Mouse (Mus musculus) cerebellum, adult (tissue): ENCODE measurements around the gene Stard3nl.
"Not testable (repeated sequence)": the region's sequence is repeated elsewhere in the genome, so short reads cannot be mapped to it uniquely, and the experiment has no call there.

Experiments
- ATAC-seq: cut with Nextera tagmentation; 2 replicates; pipeline ENCODE4 v1.9.2; 2017; ENCODE audit warnings: mild to moderate bottlenecking, moderate library complexity, mixed read lengths; ENCODE audit not compliant: insufficient number of reproducible peaks, low FRiP score, low TSS enrichment

Stard3nl gene

DNA sequence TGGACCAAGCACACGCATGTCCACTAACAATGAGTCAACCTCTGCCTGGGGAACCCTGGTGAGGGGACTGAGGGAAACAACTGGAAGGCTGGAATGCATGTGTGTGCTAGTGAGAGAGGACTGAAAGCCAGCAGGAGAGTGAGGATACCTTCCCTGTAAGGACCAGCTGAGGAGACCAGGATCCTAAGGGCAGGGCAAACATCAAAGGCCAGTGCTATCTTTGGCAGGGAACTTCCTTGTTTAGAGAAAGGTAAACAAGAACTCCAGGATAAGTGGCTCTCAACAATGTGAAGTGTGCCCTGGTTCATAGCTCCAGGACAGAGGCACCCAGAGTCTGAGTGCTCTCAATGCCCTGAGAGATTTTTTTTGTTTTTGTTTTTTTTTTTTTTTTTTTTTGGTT is 6.2 kb downstream of the Stard3nl start:
- ATAC-seq, result no peak

DNA sequence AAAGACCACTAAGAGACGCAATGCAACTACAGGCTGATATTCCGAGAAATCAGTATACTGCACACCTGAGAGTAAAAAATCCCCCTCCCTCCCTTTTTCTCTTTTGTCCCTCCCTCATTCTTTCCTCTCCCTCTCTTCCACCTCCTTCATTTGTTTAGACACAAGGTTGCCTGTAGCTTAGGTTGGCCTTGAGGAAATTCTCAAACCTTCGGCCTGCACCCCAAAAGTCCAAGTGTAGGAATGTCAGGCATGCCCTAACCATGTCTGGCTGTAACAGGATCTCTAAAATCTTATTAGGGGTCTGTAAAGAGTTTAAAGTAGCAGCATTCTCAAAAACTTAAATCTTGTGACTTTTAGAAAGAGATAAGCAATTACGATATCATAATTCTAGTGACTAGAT is 10.4 kb downstream of the Stard3nl start:
- ATAC-seq, result no peak

DNA sequence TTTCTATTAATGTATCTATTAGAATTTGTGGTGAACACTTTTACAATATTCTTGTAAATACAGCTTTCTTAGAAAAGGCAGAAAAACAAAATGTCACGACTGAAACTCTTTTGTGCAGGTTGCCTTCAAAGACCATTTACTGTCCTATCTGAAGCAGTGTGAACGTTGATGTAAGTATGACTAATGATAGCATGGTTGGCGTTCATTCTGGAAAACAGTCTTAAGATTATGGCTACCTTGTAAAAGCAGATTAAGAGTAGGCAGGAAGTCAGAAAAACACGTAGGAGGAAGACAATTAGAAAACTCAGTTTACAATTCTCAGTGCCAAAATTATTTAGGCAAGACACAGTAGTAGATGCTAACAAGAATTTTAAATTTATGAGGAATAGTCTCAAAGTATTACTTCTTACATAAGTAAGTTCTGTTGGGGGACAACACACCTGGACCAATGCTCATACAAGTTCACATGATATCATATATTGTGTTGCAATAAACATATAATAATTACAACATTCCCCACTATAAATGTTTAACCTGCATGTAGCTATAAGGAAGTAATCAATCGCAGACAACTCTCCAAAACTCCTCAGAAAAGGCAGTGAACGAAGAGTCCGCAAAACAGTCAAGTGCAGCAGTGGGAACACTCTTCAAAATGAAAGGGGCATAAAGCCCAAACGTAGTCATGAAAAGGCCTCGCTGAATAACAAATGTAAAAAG is 14.3 kb downstream of the Stard3nl start:
- ATAC-seq, result no peak

DNA sequence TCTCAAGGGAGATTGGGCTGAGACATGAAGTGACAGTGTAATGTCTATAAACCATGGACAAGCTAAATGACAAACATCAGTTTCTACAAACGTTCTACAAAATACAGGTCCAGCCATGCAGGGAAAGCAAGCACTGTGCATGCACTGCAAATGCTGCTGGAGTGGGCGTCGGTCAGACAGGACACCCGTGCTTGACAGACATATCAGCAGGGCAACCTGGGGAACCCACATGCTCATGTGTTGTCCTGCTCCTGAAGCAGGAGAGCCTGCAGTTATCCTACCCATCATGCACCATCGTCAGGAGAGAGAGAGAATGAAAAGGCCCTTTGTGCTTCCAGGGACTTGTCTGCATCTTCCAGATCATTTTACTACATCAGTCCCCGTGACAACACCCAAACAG is 16.3 kb downstream of the Stard3nl start:
- no peak for ATAC-seq

DNA sequence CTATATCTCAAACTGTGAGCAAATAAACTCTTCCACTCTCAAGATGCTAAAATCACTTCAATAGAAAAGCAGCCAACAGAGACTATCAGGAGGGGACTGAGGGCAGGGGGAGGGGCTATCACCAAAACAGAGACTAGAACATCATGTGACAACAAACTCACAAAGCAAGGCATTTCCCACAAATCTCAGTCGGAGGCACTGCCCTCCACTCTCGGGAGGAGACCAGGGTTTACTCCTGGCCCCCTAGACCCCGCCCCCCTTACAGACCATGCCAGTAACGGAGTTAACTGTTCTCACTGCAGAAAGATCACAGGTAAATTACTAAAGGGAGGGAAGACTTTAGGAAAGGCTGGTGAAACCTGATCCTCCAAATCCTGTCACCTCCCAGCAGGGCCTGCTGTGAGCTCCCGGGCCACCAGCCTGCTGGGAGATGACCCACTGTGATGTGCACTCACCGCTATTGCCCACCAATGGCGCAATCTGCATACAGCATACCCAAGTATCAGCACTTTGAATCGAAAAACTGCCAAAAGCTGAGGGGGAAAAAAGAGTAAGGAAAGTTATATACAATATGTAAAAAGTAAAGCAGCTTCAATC is 23.4 kb downstream of the Stard3nl start:
- ATAC-seq, result no peak

DNA sequence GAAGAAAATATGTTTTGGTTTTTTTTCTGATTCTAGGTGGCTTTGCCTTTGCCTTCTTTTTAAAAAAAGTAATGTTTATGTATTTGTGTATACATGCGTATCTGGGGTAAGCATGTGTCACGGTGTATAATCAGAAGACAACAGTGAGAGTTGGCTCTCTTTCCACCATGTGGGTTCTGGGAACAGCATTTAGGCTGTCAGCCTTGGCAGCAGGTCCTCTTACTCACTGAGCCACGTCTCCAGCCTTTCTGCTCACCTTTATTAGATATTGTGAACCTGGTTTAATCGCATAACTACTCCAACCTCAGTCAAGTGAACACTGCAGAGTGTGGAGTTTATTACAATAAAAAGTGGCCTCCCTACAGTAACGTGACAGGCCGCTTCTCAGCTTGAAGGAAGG is 26.8 kb downstream of the Stard3nl start:
- ATAC-seq, result peak; percentile 32

DNA sequence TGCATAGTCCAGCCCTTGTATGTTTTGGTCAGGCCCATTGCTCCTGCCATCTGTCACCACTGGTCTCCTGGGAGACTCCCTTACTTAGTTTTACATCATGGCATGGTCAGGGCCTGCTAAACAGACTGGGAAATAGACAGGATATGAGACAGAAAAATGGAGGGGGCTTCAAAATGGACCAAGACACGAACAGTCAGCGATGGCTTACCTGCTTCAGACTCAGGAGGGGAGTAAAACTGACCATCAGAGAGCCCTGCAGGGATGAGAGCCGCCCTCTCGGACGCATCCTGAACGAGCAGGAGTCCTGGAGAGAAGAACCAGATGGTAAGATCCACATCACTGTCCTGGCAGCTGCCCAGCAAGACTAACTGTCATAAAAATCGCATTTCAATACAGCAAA is 28.1 kb downstream of the Stard3nl start:
- peak; percentile 34; the same call in 1 of the 2 replicates for ATAC-seq

DNA sequence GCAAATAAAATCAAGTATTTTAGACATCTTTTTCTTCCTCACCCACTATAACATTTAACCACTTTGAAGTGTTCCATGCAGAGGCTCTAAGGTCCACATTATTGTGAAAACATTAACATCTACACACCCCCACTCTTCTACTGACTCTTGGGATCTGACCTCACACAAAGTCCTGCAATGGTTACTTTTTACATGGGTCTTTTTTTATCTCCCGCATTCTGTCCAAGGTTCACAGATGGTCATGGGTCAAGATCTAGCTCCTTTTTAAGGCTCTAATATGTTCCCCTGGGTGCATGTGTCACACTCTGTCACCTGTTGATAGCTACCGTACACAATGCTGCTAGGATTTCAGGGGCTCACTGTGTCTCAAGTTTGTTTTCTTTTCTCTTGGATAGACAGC is 28.7 kb downstream of the Stard3nl start:
- no peak for ATAC-seq

DNA sequence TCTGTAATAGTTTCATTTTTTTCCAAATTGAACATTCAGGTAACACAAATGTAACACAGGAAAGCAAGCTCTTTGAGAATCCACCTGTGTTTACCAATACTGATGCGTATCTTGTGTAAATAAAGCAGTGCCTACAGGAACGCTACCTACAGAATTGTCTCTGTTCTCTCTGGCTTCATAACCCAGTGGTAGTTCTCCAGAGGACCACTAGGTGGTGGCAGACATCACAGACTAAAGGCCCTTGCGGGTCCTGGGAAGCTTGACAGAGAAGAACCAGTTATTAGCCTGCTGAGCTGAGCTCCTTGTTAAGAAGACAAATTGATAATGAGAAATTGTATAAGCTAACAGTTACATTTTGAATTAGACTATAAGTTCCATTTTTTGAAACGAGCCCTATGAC is 30.0 kb downstream of the Stard3nl start:
- peak; percentile 52 for ATAC-seq

DNA sequence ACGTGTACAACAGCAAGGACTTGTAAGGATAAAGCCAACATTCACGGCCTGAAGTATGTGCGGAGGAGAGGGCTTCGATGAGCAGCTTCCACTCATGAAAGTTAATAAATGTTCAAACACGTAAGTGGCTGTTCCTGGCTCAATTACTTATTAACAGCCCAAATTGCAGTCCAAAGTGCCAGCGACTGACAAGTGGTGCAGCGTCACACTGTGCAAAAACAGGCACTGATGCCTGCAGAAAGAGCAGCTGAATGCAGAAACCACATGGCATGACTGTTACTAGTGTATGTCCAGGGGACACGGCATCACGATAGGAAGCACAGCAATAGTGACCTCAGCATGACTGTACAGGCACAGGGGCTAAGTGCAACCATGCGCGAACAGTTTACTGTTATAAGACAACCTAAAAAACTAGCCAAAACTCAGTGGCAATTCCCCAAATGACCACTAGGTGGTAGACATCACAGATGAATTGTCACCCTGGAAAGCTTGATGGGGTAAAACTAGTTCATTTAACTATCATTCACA is 31.3 kb downstream of the Stard3nl start:
- no peak for ATAC-seq

DNA sequence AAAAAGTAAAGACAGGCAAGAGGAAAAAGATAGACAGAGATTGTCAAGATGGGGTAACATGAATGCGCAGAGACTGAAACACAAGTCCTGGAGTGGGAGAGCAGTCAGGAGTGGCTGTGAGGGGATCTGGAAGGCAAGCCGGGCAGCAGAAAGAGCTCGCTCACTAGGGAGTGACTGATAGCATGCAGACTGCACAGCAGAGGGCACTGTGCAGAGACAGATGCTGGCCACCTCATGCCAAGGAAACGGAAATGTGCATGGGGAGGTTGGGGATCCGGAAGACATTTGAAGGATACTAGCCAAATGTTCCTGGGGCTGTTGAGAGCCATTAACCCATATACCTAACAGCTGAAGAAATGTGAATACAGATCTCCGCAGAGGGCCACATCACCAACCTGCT is 33.2 kb downstream of the Stard3nl start:
- ATAC-seq, result peak; percentile 63; the same call in 1 of the 2 replicates

DNA sequence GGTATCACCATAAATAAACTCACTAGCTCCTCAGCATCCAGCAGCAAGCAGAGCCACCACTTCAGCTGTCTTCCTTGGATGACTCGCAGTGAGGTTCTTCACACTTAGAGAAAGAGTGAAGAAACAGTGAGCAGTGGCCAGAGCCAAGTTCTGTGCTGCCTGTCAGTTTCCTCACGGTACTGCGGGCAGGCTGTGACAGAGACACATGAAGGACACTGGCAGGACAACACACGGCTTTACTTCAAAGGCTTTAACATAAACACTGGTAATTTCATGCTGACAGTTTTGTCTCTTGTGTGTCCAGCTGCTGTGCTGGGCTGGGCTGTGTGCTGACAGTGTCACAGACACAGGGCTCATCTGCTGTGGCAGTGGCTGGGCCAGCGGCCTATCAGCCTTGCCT is 37.6 kb downstream of the Stard3nl start:
- no peak for ATAC-seq

DNA sequence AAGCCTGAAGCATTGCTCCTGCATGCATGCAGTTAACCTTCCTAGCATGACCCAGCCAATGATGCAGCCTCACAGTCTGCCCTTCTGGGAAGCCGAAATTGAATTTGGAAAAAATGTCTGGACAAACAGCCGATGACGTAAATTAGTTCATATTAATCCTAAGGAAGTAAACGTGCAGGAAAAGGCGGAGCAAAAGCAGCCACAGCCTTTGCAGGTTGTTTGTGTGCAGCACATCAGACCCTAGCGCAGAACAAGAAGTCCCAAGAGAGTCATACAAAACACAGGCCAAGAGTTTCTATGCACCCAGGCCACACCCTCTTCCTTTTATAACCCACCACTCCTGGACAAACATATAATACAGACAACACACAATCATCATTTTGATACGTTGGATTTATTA is 38.3 kb downstream of the Stard3nl start:
- no peak for ATAC-seq

DNA sequence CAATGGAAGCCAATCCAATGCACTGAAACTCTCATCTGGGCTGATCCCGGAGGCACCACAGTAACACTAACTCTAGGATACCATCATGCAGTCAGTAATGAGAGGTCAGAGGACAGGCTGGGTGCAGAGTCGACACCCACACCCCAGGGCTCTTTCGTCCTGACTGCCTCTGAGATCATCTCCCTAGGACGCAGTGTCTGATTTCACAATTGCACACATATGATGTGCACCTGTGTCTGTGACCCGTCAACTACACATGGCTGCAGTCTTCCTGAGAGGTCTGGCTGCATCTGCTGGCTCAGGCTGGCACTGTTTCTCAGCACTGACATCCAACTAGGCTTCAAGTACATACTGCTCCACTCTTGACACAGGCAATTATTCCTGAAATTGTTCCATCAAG is 38.9 kb downstream of the Stard3nl start:
- no peak for ATAC-seq

DNA sequence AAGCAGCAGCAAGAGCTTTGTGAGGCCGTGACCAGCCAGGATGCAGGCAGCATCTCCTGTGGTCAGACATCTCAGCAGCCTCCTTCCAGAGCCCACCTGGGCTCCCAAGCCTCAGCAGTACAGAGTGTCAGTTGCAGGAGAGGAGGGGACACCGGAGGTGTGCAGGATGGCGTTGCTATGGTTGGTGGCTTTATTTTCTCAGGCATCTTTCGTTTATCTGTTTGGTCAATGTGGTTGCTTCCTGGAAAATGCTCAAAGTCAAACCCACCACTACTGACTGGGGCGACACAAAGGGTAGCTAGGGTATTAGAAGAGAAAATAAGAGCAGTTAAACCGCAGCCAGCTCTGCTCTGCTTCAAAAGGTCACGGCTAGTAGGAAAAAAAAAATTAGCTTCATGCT is 39.5 kb downstream of the Stard3nl start:
- no peak for ATAC-seq

DNA sequence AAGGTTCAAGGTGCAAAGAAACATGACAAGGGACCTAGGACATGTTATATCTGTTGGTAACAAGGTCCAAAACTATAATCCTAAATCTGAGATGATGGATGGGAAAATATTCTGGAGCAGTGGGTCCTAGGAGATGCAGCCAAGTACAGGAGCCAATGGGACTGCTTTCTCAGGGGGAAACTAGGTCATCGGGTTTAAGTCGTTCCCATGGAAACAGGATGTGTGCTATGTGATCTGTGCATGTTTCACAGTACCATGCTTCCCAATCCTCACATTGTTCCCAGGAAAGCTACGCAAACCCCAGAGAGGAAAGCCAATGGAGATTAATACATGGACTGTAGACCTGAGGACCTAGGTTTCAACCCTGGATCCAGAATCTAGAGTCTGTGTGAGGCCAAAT is 42.8 kb downstream of the Stard3nl start:
- ATAC-seq, result peak; percentile 51; the same call in 1 of the 2 replicates

DNA sequence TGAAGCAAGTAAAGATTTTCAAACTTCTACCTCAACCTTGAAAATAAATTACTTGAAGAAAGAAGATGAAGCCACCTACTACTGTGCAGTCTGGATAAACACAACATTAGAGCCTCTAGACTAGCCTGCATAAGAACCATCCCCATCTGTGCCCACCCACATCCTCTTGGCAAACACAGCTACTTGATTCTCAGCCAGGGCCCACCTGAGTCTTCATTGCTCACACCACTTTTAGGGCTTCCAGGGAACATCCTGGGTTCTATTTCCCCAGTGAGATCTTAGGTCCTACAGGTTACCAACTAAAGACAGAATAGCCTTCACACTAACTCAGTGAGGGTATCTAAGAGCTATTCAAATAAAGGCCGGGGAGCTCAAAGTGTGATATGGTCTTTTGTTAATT is 55.2 kb downstream of the Stard3nl start:
- not testable (repeated sequence) for ATAC-seq

DNA sequence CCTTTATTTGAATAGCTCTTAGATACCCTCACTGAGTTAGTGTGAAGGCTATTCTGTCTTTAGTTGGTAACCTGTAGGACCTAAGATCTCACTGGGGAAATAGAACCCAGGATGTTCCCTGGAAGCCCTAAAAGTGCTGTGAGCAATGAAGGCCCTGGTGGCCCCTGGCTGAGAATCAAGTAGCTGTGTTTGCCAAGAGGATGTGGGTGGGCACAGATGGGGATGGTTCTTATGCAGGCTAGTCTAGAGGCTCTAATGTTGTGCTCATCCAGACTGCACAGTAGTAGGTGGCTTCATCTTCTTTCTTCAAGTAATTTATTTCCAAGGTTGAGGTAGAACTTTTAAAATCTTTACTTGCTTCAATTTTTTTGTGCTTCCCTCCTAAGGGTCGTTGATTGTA is 59.3 kb downstream of the Stard3nl start:
- ATAC-seq, result not testable (repeated sequence)
